Mouse (Mus musculus) thymus, postnatal 36 days (tissue): Measurements from ENCODE around the gene Tcf7l1.

Experiments
- DNase-seq, 2 experiments: peaks; one replicate each; pipeline ENCODE4 v3.0.0; 2022; ENCODE audit warnings: mixed read lengths in 2 of 2

The Tcf7l1 gene

GRCm38 (mm10) chr6:72694791-72695204, 94.3 kb downstream of the Tcf7l1 start:
- DNase-seq: no peak

GRCm38 (mm10) chr6:72694047-72694790, 94.8 kb downstream of the Tcf7l1 start:
- no peak for DNase-seq

- DNase-seq: no peak
Measured at GRCm38 (mm10) chr6:72692469-72692868, 96.6 kb downstream of the Tcf7l1 start.

GRCm38 (mm10) chr6:72691549-72691948, 97.5 kb downstream of the Tcf7l1 start:
- DNase-seq: no peak

GRCm38 (mm10) chr6:72690595-72690994, 98.5 kb downstream of the Tcf7l1 start:
- DNase-seq: no peak

GRCm38 (mm10) chr6:72690001-72690400, 99.1 kb downstream of the Tcf7l1 start:
- DNase-seq: no peak

- no peak for DNase-seq
Measured at GRCm38 (mm10) chr6:72689046-72689445, 100.0 kb downstream of the Tcf7l1 start.

GRCm38 (mm10) chr6:72685165-72685564, 103.9 kb downstream of the Tcf7l1 start:
- no peak for DNase-seq

GRCm38 (mm10) chr6:72684260-72684805, 104.7 kb downstream of the Tcf7l1 start:
- no peak for DNase-seq

- no peak for DNase-seq
Measured at GRCm38 (mm10) chr6:72682238-72682637, 106.8 kb downstream of the Tcf7l1 start.

- no peak for DNase-seq
Measured at GRCm38 (mm10) chr6:72680936-72681335, 108.1 kb downstream of the Tcf7l1 start.

GRCm38 (mm10) chr6:72678631-72679030, 110.4 kb downstream of the Tcf7l1 start:
- no peak for DNase-seq

GRCm38 (mm10) chr6:72677510-72678220, 111.4 kb downstream of the Tcf7l1 start:
- no peak for DNase-seq

- DNase-seq: no peak
Measured at GRCm38 (mm10) chr6:72677079-72677478, 112.0 kb downstream of the Tcf7l1 start.

GRCm38 (mm10) chr6:72676376-72676775, 112.7 kb downstream of the Tcf7l1 start:
- no peak for DNase-seq

- DNase-seq: no peak
Measured at GRCm38 (mm10) chr6:72673751-72674150, 115.3 kb downstream of the Tcf7l1 start.

- no peak for DNase-seq
Measured at GRCm38 (mm10) chr6:72671129-72671528, 117.9 kb downstream of the Tcf7l1 start.

GRCm38 (mm10) chr6:72667021-72667420, 122.0 kb downstream of the Tcf7l1 start:
- DNase-seq: peak; percentile 45 to 56

GRCm38 (mm10) chr6:72664290-72664689, 124.8 kb downstream of the Tcf7l1 start:
- DNase-seq: no peak

- DNase-seq: no peak
Measured at GRCm38 (mm10) chr6:72663000-72663399, 126.1 kb downstream of the Tcf7l1 start.

- DNase-seq: no peak
Measured at GRCm38 (mm10) chr6:72660391-72660720, 128.7 kb downstream of the Tcf7l1 start.

GRCm38 (mm10) chr6:72659717-72660390, 129.2 kb downstream of the Tcf7l1 start:
- DNase-seq: no peak

GRCm38 (mm10) chr6:72658006-72658405, 131.0 kb downstream of the Tcf7l1 start:
- no peak for DNase-seq

GRCm38 (mm10) chr6:72656053-72656442, 133.0 kb downstream of the Tcf7l1 start:
- DNase-seq: no peak
